Mouse (Mus musculus) forebrain, embryonic 16.5 days (tissue): ENCODE data around the gene Neurog3. TPM values are rescaled to one million over a fixed set of nuclear protein-coding genes. Genes with fewer than 3 reads are reported as not detected.

Source experiments
- ATAC-seq: fragments of 200-750 bp; cut with Nextera tagmentation; 2 replicates; pipeline ENCODE4 v1.8.0; 2017; ENCODE audit warnings: mild to moderate bottlenecking, moderate library complexity
- H3K27ac ChIP-seq: fragments of 300-500 bp; sonication (generic); 2 replicates; pipeline ENCODE4 v1.5.1; 2014; ENCODE audit warnings: low read length, control low read depth
- H3K27me3 ChIP-seq: fragments of 300-500 bp; sonication (generic); replicated peaks from 2 replicates; pipeline ENCODE4 v1.6.1; 2014; ENCODE audit warnings: low read length; ENCODE audit not compliant: control insufficient read depth, insufficient read depth
- H3K36me3 ChIP-seq: fragments of 300-500 bp; sonication (generic); 2 replicates; pipeline ENCODE4 v1.6.1; 2014; ENCODE audit not compliant: control insufficient read depth, insufficient read depth
- H3K4me1 ChIP-seq: fragments of 300-500 bp; sonication (generic); replicated peaks from 2 replicates; pipeline ENCODE4 v1.6.1; 2014; ENCODE audit warnings: low read length; ENCODE audit not compliant: control insufficient read depth, insufficient read depth
- H3K4me2 ChIP-seq: fragments of 300-500 bp; sonication (generic); 2 replicates; pipeline ENCODE4 v1.6.1; 2014; ENCODE audit warnings: mild to moderate bottlenecking, low read length, control low read depth
- H3K4me3 ChIP-seq: fragments of 300-500 bp; sonication (generic); replicated peaks from 2 replicates; pipeline ENCODE4 v1.5.1; 2014; ENCODE audit warnings: mild to moderate bottlenecking, low read length, control low read depth
- H3K9ac ChIP-seq: fragments of 300-500 bp; sonication (generic); replicated peaks from 2 replicates; pipeline ENCODE4 v1.6.1; 2014; ENCODE audit warnings: low read depth, low read length, control low read depth
- H3K9me3 ChIP-seq: fragments of 300-500 bp; sonication (generic); 2 replicates; pipeline ENCODE4 v1.6.1; 2016; ENCODE audit warnings: low read length; ENCODE audit not compliant: control insufficient read depth
- WGBS: fragments of 180-500 bp; shearing (Covaris S2); extraction: QIAGEN DNeasy Blood & Tissue Kit; methylation state at CpG from one replicate; pipeline ENCODE4 v1.1.7; 2014; 5-methylcytosine and 5-hydroxymethylcytosine counted together
- polyA plus RNA-seq: library from polyadenylated mRNA; unstranded; fragments of >200 nt; fragmentation: Nextera tagmentation; extraction: Ambion mirVana; gene quantifications from 2 replicates; pipeline ENCODE4 v1.2.1, GENCODE M21; 2015

The Neurog3 gene
- polyA plus RNA-seq, 1 experiment from 2014 or later: 0.16 TPM

DNA sequence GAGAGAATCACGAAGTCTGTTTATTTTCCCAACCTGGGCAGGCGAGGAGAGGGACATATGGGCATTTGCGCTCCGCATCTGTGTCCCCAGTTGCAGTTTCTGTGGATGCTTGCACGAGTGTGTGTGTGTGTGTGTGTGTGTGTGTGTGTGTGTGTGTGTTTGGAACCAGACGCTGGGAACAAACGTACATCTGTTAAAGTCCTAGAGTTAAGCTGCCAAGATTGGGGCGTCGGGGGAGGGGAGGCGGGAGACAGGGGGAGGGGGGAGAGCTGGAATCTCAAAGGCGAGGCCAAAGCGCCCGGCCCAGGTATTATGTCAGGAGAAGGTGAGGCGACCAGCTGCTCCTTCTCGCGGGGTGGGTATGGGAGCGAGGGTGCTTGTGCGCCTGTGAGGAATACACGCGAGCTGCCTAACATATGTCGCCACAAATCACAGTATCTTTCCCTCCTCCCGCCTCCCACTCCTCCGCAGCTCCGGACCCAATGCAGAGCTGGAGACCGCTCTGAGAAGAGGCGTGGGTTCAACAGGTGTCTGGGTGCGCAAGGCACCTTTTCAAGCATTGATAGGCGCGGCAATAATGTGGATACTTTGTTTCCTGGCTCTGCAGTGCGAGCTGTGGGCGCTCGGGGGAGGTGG lies 4.5 kb upstream of the Neurog3 start:
- under 1% methylated on average over 29 of the region's 32 CpGs for WGBS

DNA sequence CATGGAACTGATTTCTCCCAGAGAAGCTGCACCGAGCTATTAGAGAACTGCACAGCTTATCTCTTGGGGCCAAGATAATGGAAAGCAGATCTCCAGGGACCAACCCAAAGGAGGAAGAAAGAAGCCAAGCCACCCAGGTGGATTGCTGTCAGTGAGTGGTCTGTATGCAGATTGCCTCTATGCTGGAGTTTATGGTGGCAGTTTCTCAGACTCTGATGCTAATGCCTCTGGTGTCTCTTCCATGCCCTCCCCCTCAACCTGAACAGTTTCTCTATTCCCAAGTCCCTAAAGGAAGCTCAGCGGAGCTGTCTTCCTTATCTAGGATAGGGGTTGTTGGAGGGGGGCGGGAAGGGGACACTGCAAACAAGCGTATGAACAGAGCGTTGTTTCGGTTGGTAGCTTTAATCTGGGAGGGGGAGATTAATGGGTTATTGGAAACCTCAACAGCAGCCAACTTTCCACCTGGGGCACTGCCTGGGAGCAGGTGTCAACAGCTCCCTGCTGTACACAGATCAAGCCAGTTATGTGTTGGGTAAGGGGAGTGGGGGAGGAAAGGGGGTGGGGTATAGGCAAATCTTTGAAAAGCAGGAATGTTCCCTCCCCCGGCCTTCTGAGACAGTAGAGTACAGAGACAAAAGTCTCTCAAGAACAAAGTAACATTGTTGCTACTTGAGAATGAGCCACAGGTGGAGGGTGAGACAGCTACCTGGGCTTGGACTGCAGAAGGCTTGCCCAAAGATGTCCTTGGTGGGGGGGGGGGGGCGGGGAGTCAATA lies 3.0 kb downstream of the Neurog3 start:
- Histone ChIP-seq H3K4me1 (peaks cover 10% of the 10 kb centered on the region), H3K27me3 (peaks cover 59% of the 10 kb centered on the region), H3K9ac (no peak overlapping the region), H3K4me2 (no peak overlapping the region), H3K4me3 (no peak overlapping the region), H3K9me3 (no peaks in the 10 kb centered on the region), H3K36me3 (no peaks in the 10 kb centered on the region), H3K27ac (no peak overlapping the region)
- ATAC-seq: no peak
- 3% methylated on average over 8 of the region's 8 CpGs for WGBS

More for the DNA sequence above, 4.5 kb upstream of the Neurog3 start:
- ATAC-seq: peak; percentile 71
- H3K4me3 ChIP-seq: peak overlapping the region; percentile 20
- H3K4me1 ChIP-seq: peaks cover 22% of the 10 kb centered on the region
- H3K27me3 ChIP-seq: peaks cover 57% of the 10 kb centered on the region
- no peak overlapping the region for H3K27ac ChIP-seq
- H3K9me3 ChIP-seq: no peaks in the 10 kb centered on the region
- peak overlapping the region; percentile 47 for H3K4me2 ChIP-seq
- H3K9ac ChIP-seq: no peak overlapping the region
- H3K36me3 ChIP-seq: no peaks in the 10 kb centered on the region

DNA sequence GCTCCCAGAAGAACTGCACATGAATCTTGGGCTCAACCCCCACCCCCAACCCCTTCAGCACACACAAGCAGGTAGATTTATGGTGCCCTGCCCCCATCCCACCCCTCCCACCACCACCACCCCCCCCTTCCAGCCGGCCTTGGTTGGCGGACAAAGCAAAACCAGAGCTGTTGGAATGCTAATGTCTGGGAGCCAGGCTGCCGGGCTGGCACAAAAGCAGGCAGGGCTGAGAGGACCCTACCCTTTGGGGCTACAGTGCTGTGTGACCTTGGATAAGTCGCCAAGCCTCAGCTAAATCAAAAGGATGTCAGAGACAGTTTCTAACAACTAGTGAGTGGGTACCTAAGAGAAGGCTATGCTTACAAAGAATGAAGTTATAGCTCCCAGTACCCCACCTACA lies 4.3 kb downstream of the Neurog3 start:
- no peak overlapping the region for H3K27ac ChIP-seq
- H3K4me2 ChIP-seq: no peak overlapping the region
- WGBS: 3% methylated on average over 4 of the region's 4 CpGs
- no peak overlapping the region for H3K4me3 ChIP-seq
- no peak overlapping the region for H3K9ac ChIP-seq
- H3K36me3 ChIP-seq: no peaks in the 10 kb centered on the region
- no peak for ATAC-seq
- no peaks in the 10 kb centered on the region for H3K9me3 ChIP-seq
- peaks cover 10% of the 10 kb centered on the region for H3K4me1 ChIP-seq
- peaks cover 51% of the 10 kb centered on the region for H3K27me3 ChIP-seq

DNA sequence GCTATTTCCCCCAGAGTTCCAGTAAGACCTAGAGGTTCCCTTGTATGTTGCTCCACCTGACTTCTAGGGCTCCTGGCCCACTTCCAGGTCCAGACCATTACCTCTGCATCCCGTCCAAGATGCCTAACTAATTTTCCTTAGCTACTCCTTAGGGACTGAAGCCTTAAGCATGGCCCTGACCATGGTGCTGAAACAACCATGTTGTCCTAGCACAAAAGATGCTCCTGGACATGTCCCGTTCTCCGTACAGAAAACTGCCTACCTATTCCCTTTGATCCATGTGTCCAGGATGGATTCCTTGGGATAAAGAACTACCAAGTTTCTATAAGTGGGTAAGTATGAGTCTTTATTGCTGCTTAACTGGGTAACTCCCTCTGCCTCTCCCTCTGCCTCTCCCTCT lies 5.2 kb downstream of the Neurog3 start:
- Histone ChIP-seq H3K4me1 (peaks cover 5% of the 10 kb centered on the region; the same call in 1 of the 2 replicates), H3K4me2 (no peak overlapping the region), H3K36me3 (no peaks in the 10 kb centered on the region), H3K27me3 (peaks cover 42% of the 10 kb centered on the region), H3K27ac (no peak overlapping the region), H3K4me3 (no peak overlapping the region), H3K9ac (no peak overlapping the region), H3K9me3 (no peaks in the 10 kb centered on the region)
- 29% methylated on average over 3 of the region's 3 CpGs for WGBS
- no peak for ATAC-seq

DNA sequence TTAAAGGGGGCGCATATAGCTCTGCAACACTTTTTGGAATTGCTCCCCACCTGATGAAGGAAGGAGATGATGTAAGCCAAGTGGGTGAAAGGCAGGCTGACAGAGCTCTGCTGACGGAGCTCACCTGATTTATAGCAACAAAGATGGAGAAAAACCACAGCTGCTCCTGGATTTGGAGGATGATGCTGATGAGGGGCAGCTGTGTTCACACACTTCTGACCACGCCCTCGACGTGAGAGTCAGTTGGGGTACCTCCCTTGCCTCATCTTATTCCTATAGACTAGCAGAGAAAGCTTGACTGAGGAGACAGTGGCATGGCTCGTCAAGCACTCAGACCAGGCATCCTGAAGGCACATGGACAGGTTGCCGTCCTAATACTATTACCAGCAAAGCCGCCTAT lies 10.9 kb downstream of the Neurog3 start, which contains the start of gene Fam241b:
Gene Fam241b (minus strand): TSS at position 101 of the 400 bp plus-strand sequence.
- Histone ChIP-seq H3K4me3 (no peak within 1 kb of the TSS), H3K9me3 (no peaks in the 10 kb centered on the region), H3K27ac (no peak within 1 kb of the TSS), H3K4me1 (no peaks in the 10 kb centered on the region), H3K27me3 (0 out of 2 replicates have a peak, but pooled peaks cover 3% of the 10 kb centered on the region), H3K9ac (no peak within 1 kb of the TSS), H3K36me3 (no peaks in the 10 kb centered on the region), H3K4me2 (no peak within 1 kb of the TSS)
- ATAC-seq: no peak
- WGBS: 72% methylated on average over 8 of the region's 8 CpGs

DNA sequence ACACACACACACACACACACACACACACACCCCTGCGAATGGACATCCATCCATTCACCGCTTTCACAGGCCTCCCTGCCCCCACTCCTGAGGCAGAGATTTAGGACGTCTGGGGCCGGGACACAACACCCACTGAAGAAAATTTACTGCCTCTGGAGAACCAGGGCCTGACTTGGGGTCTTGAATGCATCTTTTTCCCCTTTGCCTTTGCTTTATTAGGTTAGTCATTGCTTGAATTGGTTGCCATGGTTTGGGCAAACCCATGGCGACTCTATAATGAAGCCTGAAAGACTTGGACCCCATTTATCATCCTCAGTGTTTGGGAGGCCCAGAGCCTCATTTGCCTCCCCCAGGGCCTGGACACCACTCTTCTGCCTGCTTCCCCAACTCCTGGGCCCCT lies 13.1 kb downstream of the Neurog3 start:
- H3K4me3 ChIP-seq: no peak overlapping the region
- ATAC-seq: no peak
- H3K9ac ChIP-seq: no peak overlapping the region
- WGBS: 55% methylated on average over 5 of the region's 5 CpGs
- 0 out of 2 replicates have a peak, but pooled peaks cover 3% of the 10 kb centered on the region for H3K27me3 ChIP-seq
- H3K27ac ChIP-seq: no peak overlapping the region
- H3K9me3 ChIP-seq: no peaks in the 10 kb centered on the region
- H3K36me3 ChIP-seq: no peaks in the 10 kb centered on the region
- no peak overlapping the region for H3K4me2 ChIP-seq
- no peaks in the 10 kb centered on the region for H3K4me1 ChIP-seq

DNA sequence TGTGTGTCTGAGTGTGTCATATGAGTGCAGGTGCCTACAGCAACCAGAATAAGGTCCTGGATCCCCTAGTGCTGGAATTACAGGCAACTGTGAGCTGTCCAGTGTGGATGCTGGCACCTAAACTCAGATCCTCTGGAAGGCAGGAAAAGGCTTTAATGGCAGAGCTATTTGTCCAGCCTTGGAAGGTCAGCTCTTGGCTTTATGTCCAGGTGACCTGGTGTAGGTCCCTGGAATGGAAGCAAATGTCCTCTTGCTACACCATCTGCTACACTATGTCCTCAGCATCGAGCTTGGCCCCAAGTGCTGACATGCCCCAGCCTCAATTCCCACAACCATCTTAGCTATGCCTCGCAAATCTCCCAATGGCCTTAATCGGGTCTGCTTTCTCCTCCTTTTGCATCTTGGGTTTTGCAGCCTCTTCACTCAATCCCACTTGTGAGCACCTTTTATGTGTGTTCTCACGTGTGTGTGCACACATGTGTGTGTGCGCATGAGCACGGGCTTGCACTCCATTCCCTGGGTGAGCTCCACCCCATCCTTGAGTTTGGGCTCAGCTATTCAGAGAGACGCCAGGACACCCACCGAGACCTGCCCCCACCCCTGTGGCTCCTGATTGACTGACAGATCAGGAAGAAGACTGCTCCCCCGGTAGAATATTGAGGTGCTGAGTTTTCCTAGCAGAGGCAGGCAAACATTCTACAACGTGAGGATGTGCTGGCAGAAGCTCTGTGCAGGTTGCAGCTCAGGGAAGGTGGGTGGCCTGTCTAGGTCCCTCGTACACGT lies 14.8 kb downstream of the Neurog3 start:
- WGBS: 48% methylated on average over 12 of the region's 12 CpGs
- Histone ChIP-seq H3K9me3 (no peaks in the 10 kb centered on the region), H3K27ac (no peak overlapping the region), H3K4me3 (no peak overlapping the region), H3K9ac (no peak overlapping the region), H3K27me3 (no peaks in the 10 kb centered on the region), H3K4me1 (no peaks in the 10 kb centered on the region), H3K4me2 (no peak overlapping the region), H3K36me3 (no peaks in the 10 kb centered on the region)
- ATAC-seq: no peak

DNA sequence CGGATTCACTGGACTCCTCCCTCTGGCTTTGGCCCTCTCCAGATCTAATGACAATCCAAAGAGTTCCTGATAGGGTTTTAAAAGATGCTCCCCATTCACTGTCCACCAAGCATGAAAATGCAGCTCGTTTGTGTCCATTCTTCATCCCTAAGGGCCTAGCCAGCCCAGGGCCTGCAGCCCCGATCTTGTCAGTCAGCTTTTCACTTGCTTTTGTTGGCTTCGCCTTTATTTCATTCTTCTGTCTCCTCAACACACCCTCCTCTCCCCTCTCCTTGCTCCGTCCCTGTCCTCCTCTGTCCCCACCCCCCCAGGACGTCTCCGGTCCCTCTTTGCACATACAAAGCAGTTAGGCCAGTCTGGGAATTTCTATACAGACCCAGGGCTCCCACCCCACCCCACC lies 17.0 kb downstream of the Neurog3 start:
- ATAC-seq: no peak
- no peak overlapping the region for H3K9ac ChIP-seq
- 9% methylated on average over 7 of the region's 7 CpGs for WGBS

DNA sequence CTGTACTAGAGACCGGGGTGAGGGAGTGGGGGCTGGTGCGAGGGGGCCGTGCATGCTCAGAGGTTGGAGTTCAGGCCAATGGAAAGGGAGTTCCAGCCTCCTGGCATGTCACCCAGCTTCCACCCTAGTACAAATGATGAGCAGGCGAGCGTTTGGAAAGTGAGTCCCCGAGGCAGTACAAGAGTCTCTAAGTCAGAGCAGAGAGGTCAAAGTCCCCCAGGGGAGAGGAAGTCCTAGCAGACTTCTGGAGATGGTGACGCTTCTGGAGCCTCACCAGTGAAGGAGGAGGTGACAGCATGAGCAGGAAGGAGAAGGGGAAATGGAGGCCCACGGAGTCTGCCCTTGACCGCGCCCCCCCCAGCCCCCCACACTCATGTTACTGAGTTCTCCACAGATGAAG lies 29.5 kb downstream of the Neurog3 start:
- Histone ChIP-seq H3K27ac (no peak overlapping the region), H3K4me2 (no peak overlapping the region), H3K9ac (no peak overlapping the region), H3K4me3 (no peak overlapping the region), H3K4me1 (no peaks in the 10 kb centered on the region), H3K9me3 (no peaks in the 10 kb centered on the region), H3K27me3 (no peaks in the 10 kb centered on the region), H3K36me3 (no peaks in the 10 kb centered on the region)
- no peak for ATAC-seq
- 65% methylated on average over 10 of the region's 10 CpGs for whole genome bisulfite sequencing

More for the DNA sequence above, 17.0 kb downstream of the Neurog3 start:
- Histone ChIP-seq H3K4me1 (no peaks in the 10 kb centered on the region), H3K27me3 (no peaks in the 10 kb centered on the region), H3K9me3 (0 out of 2 replicates have a peak, but pooled peaks cover 5% of the 10 kb centered on the region), H3K4me3 (no peak overlapping the region), H3K27ac (no peak overlapping the region), H3K36me3 (no peaks in the 10 kb centered on the region), H3K4me2 (no peak overlapping the region)
